ENCODE assay signal across 9 mouse cellular contexts in genomic region chr10:93592456-93592855, GRCm38 (mm10). TPM values are rescaled to one million over a fixed set of nuclear protein-coding genes. Genes with fewer than 3 reads are reported as not detected.
A peak's percentile ranks its signal among the peaks of the same experiment; 100 is the strongest.
DNase-seq lines count a peak whose midpoint lies in the region; ATAC-seq and TF ChIP-seq lines count a peak whose summit lies in the region.
"Had no signal": no experiment of that assay in that cellular context is flagged by ENCODE, and none has a peak within 500 bp of the region (broad histone marks: within the 10 kb centered on the region; RNA-seq: fewer than 3 reads in every experiment).

No protein-coding gene starts in this region.

- H3K4me3 ChIP-seq in embryonic fibroblast, embryonic 13.5 days (ENCODE audit: insufficient read depth, low read length) = no peak overlapping the region
- no peak overlapping the region for H3K4me3 ChIP-seq in limb, embryonic 10.5 days

- peaks cover 7% of the 10 kb centered on the region; the same call in 1 of the 2 replicates for H3K27me3 ChIP-seq in limb, embryonic 10.5 days (ENCODE audit: low read depth, poor library complexity, severe bottlenecking)

- H3K36me3 ChIP-seq in limb, embryonic 10.5 days = peaks cover 6% of the 10 kb centered on the region

- no peak for ATAC-seq in monocyte, adult 5-6 weeks (replicated peaks; ENCODE audit: insufficient number of reproducible peaks, low FRiP score, low TSS enrichment, poor library complexity, severe bottlenecking)

- TF ChIP-seq POLR2A in embryonic fibroblast, embryonic 13.5 days (IDR thresholded peaks at IDR 0.05; ENCODE audit: low read depth, low read length) = no peak

- peak; percentile 24 for DNase-seq in embryo, embryonic 10 days (ENCODE audit: low spot score)
- no peak for DNase-seq in embryo, embryonic 9.5 days (ENCODE audit: extremely low spot score)
- peak; percentile 29 for DNase-seq in retina, postnatal 1 day
- DNase-seq in retina, embryonic 14.5 days (ENCODE audit: low spot score) = no peak
- peak; percentile 17 for DNase-seq in thymus, postnatal 0 days (ENCODE audit: low spot score)
- DNase-seq in limb, embryonic 10.5 days (ENCODE audit: low spot score) = no peak

- peaks cover 9% of the 10 kb centered on the region for H3K4me1 ChIP-seq in embryonic fibroblast, embryonic 13.5 days (ENCODE audit: control insufficient read depth, insufficient read depth, low read length)
- peaks cover 18% of the 10 kb centered on the region for H3K4me1 ChIP-seq in limb, embryonic 10.5 days

- H3K9me3 ChIP-seq in limb, embryonic 10.5 days (replicated peaks) = no peaks in the 10 kb centered on the region

- H3K27ac ChIP-seq in embryonic fibroblast, embryonic 13.5 days (ENCODE audit: insufficient read depth, low read length) = no peak overlapping the region
- no peak overlapping the region for H3K27ac ChIP-seq in limb, embryonic 10.5 days

- WGBS in limb, embryonic 10.5 days = 60% methylated on average over 12 of the region's 12 CpGs

- TF ChIP-seq CTCF in embryonic fibroblast, embryonic 13.5 days (IDR thresholded peaks at IDR 0.05; ENCODE audit: borderline replicate concordance, insufficient read depth, low read length) = 0 out of 2 replicates have a peak, but pooled peaks have one; percentile 9

RNA-seq across cellular contexts. Expression of gene Snrpf, which starts 3.0 kb away (rescaled TPM):
- polyA plus RNA-seq in embryonic fibroblast, embryonic 13.5 days (2011; ENCODE audit: insufficient read length, low read depth, missing spikeins) = 34.3 and 37.7 TPM in 2 replicates
- 170 and 188 TPM in 2 replicates for polyA plus RNA-seq in thymus, postnatal 0 days (2015; fragmentation: Nextera tagmentation; extraction: Ambion mirVana)
- polyA plus RNA-seq in limb, embryonic 10.5 days (2016; fragmentation: Nextera tagmentation; extraction: Ambion mirVana) = 192 and 220 TPM in 2 replicates
- 80.8 to 102 TPM (median 89.9 TPM) in 3 replicates for total RNA-seq in monocyte, adult 5-6 weeks (2017)

RNA-seq across cellular contexts. Expression of gene Ntn4, which starts 48.0 kb away (rescaled TPM):
- polyA plus RNA-seq in embryonic fibroblast, embryonic 13.5 days (2011; ENCODE audit: insufficient read length, low read depth, missing spikeins) = 18.6 and 39.8 TPM in 2 replicates
- polyA plus RNA-seq in thymus, postnatal 0 days (2015; fragmentation: Nextera tagmentation; extraction: Ambion mirVana) = 0.04 and 0.05 TPM in 2 replicates
- 0.34 and 0.76 TPM in 2 replicates for polyA plus RNA-seq in limb, embryonic 10.5 days (2016; fragmentation: Nextera tagmentation; extraction: Ambion mirVana)
- total RNA-seq in monocyte, adult 5-6 weeks (2017) = 0.10 to 0.38 TPM in 2 of 3 replicates, not detected in the other

RNA-seq across cellular contexts. Expression of gene Ccdc38, which starts 52.0 kb away (rescaled TPM):
- polyA plus RNA-seq in embryonic fibroblast, embryonic 13.5 days (2011; ENCODE audit: insufficient read length, low read depth, missing spikeins) = 0.13 and 0.28 TPM in 2 replicates
- 0.27 and 0.50 TPM in 2 replicates for polyA plus RNA-seq in thymus, postnatal 0 days (2015; fragmentation: Nextera tagmentation; extraction: Ambion mirVana)
- polyA plus RNA-seq in limb, embryonic 10.5 days (2016; fragmentation: Nextera tagmentation; extraction: Ambion mirVana) = 0.28 and 0.41 TPM in 2 replicates
- not detected in 3 replicates for total RNA-seq in monocyte, adult 5-6 weeks (2017)
- polyA plus RNA-seq: large intestine, adult 2 months had no signal

RNA-seq across cellular contexts. Expression of gene Amdhd1, which starts 52.6 kb away (rescaled TPM):
- not detected in 2 replicates for polyA plus RNA-seq in embryonic fibroblast, embryonic 13.5 days (2011; ENCODE audit: insufficient read length, low read depth, missing spikeins)
- polyA plus RNA-seq in thymus, postnatal 0 days (2015; fragmentation: Nextera tagmentation; extraction: Ambion mirVana) = 0.30 and 0.34 TPM in 2 replicates
- 0.19 and 0.36 TPM in 2 replicates for polyA plus RNA-seq in limb, embryonic 10.5 days (2016; fragmentation: Nextera tagmentation; extraction: Ambion mirVana)
- 0.19 TPM in 1 of 3 replicates, not detected in the others for total RNA-seq in monocyte, adult 5-6 weeks (2017)

Comparison
In these comparisons a context has a peak if more than half of its experiments do, and no peak if none do; other contexts are left out.
1. DNase-seq: peak in embryo, embryonic 10 days (single experiment), retina, postnatal 1 day (single experiment) and thymus, postnatal 0 days (single experiment); none in embryo, embryonic 9.5 days (single experiment), retina, embryonic 14.5 days (single experiment) and limb, embryonic 10.5 days (single experiment).
2. RNA of gene Ntn4, which starts 48.0 kb away (polyA plus RNA-seq): 18.6 to 39.8 TPM in embryonic fibroblast, embryonic 13.5 days; 0.34 to 0.76 TPM in limb, embryonic 10.5 days and 0.04 to 0.05 TPM in thymus, postnatal 0 days; every median in the first group is over 10 times any median in the second.